Mouse (Mus musculus) adrenal gland, postnatal 4 days (tissue): ENCODE measurements around the gene Rab22a. TPM values are rescaled to one million over a fixed set of nuclear protein-coding genes. Genes with fewer than 3 reads are reported as not detected.

Experiments used
- microRNA-seq: library from miRNA; unstranded; fragments of <30 nt; microRNA quantifications from one replicate; pipeline ENCODE4 v1.2.0, GENCODE M21; 2021
- total RNA-seq, 2 experiments: library from RNA; stranded (reverse); gene quantifications; 2 replicates each; pipeline ENCODE4 v1.2.3; 2021

Rab22a gene
- total RNA-seq, 2 experiments from 2014 or later, result 34.6 to 35.0 TPM

Small RNA genes within 50 kb of the gene (microRNA-seq; reads per million reads assigned to microRNA genes)
- not detected for gene Mir6340

Other genes with a start within 250 kb of the Rab22a start
- not detected for gene 1700021F07Rik, start 137.2 kb upstream of the Rab22a start, total RNA-seq
- gene Ankrd60, start 81.4 kb upstream of the Rab22a start, total RNA-seq, result not detected
- not detected for gene 1700010B08Rik, start 59.7 kb downstream of the Rab22a start, total RNA-seq
- gene Vapb, start 77.8 kb downstream of the Rab22a start, total RNA-seq, result 100 to 1,000 TPM; 127 to 130 TPM